Mouse (Mus musculus) bone marrow, adult 2 months (tissue): ENCODE data around the gene Rpgrip1.

Experiments used
- CTCF ChIP-seq: fragments of 200-500 bp; IDR thresholded peaks from 2 replicates; pipeline ENCODE4 v1.5.1; 2011; ENCODE audit warnings: low read length, control low read depth; ENCODE audit not compliant: control insufficient read depth, insufficient read depth
- POLR2A ChIP-seq: fragments of 200-500 bp; IDR thresholded peaks from 2 replicates; pipeline ENCODE4 v1.6.1; 2011; ENCODE audit warnings: low read depth, mild to moderate bottlenecking, control low read depth, low read length, borderline replicate concordance; ENCODE audit not compliant: control insufficient read depth

DNA sequence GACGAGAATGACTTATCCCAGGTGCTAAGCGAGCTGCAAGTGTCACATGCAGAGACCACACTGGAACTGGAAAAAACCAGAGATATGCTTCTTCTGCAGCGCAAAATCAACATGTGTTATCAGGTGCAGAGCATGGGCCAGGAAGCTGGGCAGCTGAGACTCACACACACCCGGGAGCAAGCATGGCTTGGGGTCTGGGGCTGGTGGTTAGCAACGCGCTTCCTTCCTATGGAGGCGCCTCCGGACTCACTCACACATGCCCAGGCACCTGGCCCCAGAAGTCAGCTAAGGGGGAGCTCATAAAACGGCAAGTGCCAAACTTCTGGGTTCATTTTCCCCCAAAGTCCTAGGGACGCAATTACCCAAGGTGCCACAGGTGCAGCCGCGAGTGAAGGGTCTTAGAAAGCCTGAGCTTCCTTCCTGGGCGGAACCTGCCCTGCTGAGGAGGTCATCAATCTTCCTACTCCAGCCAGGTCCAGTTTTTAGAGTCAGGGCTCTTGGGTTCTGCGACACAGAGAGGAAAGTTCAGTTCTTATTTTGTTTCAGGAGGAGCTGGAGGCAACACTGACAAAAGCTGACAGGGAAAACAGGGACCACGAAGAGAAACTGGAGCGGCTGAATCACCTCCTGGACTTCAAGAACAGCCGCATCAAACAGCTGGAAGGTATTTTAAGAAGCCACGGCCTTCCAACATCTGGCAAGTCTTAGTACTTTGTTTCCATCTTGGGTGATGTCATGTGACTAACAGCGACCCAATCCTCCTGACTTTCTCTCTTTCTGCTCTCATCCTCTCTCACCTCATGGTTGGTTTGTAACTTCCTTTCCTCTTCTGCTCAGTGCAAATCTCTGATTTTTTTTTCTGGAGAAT, 30.3 kb downstream of the Rpgrip1 start:
- TF ChIP-seq POLR2A (no peak), CTCF (no peak)
